Mouse (Mus musculus) MEL (cell line): ENCODE data around the gene Rtp1. TPM values are rescaled to one million over a fixed set of nuclear protein-coding genes. Genes with fewer than 3 reads are reported as not detected.

ENCODE experiments used
- DNase-seq: peaks from one replicate; pipeline ENCODE4 v3.0.0; 2011; ENCODE audit warnings: low read depth, low spot score
- H3K27ac ChIP-seq: 2 replicates; pipeline ENCODE4 v1.5.1; 2012; ENCODE audit warnings: low read depth, mild to moderate bottlenecking, control low read depth, low read length, moderate library complexity; ENCODE audit not compliant: control insufficient read depth
- H3K27me3 ChIP-seq, 2 experiments: fragments of 150-350 bp in 1 of 2; sonication (generic) in 1 of 2; 2 replicates each; pipeline ENCODE4 v1.6.1; 2012; ENCODE audit warnings: low read length in 2 of 2, mild to moderate bottlenecking in 2 of 2, improper control_type of control experiment in 1 of 2, moderate library complexity in 1 of 2; ENCODE audit not compliant: insufficient read depth in 2 of 2, control insufficient read depth in 1 of 2
- H3K36me3 ChIP-seq, 2 experiments: 2 replicates each; pipeline ENCODE4 v1.6.1; 2012 to 2014; ENCODE audit warnings: low read length in 2 of 2, improper control_type of control experiment in 1 of 2, inconsistent platforms in 1 of 2, mild to moderate bottlenecking in 1 of 2; ENCODE audit not compliant: insufficient read depth in 2 of 2, control insufficient read depth in 1 of 2
- H3K4me1 ChIP-seq, 2 experiments: fragments of 150-350 bp in 1 of 2; sonication (generic) in 1 of 2; 2 replicates each; pipeline ENCODE4 v1.6.1; 2012; ENCODE audit warnings: low read length in 2 of 2, improper control_type of control experiment in 1 of 2, mild to moderate bottlenecking in 1 of 2; ENCODE audit not compliant: insufficient read depth in 2 of 2, control insufficient read depth in 1 of 2
- H3K4me3 ChIP-seq, 2 experiments: fragments of 150-350 bp in 1 of 2; sonication (generic) in 1 of 2; 2 replicates each; pipeline ENCODE4 v1.5.1; 2012; ENCODE audit warnings: low read depth in 2 of 2, low read length in 2 of 2, mild to moderate bottlenecking in 2 of 2, moderate library complexity in 2 of 2, control low read depth in 1 of 2, improper control_type of control experiment in 1 of 2; ENCODE audit not compliant: control insufficient read depth in 1 of 2, insufficient read depth in 1 of 2
- H3K79me2 ChIP-seq: 2 replicates; pipeline ENCODE4 v1.6.1; 2012; ENCODE audit warnings: mild to moderate bottlenecking, low read length, moderate library complexity; ENCODE audit not compliant: control insufficient read depth, poor library complexity, insufficient read depth
- H3K9ac ChIP-seq: 2 replicates; pipeline ENCODE4 v1.6.1; 2012; ENCODE audit warnings: low read depth, mild to moderate bottlenecking, control low read depth, low read length, moderate library complexity; ENCODE audit not compliant: control insufficient read depth, poor library complexity, severe bottlenecking
- H3K9me3 ChIP-seq: fragments of 150-350 bp; sonication (generic); replicated peaks from 2 replicates; pipeline ENCODE4 v1.6.1; 2012; ENCODE audit warnings: mild to moderate bottlenecking, low read length, improper control_type of control experiment, moderate library complexity; ENCODE audit not compliant: insufficient read depth
- BHLHE40 ChIP-seq: IDR thresholded peaks from 2 replicates; pipeline ENCODE4 v1.6.1; 2012; ENCODE audit warnings: low read depth, mild to moderate bottlenecking, inconsistent platforms, low read length, improper control_type of control experiment, borderline replicate concordance
- CTCF ChIP-seq, 3 experiments: IDR thresholded peaks in 2 of 3; conservative IDR thresholded peaks in 1 of 3; 2 replicates each; pipeline ENCODE4 v1.5.1; 2011 to 2012; ENCODE audit warnings: low read length in 3 of 3, low read depth in 2 of 3, mild to moderate bottlenecking in 2 of 3, improper control_type of control experiment in 1 of 3, inconsistent platforms in 1 of 3, mixed read lengths in 1 of 3, moderate library complexity in 1 of 3; ENCODE audit not compliant: control insufficient read depth in 1 of 3, insufficient read depth in 1 of 3, poor library complexity in 1 of 3, severe bottlenecking in 1 of 3
- E2F4 ChIP-seq: IDR thresholded peaks from 2 replicates; pipeline ENCODE4 v1.6.1; 2011; ENCODE audit warnings: low read depth, low read length, improper control_type of control experiment, borderline replicate concordance
- ELF1 ChIP-seq: IDR thresholded peaks from 2 replicates; pipeline ENCODE4 v1.6.1; 2014; ENCODE audit warnings: low read depth, mild to moderate bottlenecking, inconsistent platforms, low read length, improper control_type of control experiment, moderate library complexity
- EP300 ChIP-seq, 2 experiments: IDR thresholded peaks; 2 replicates each; pipeline ENCODE4 v1.6.1; 2011; ENCODE audit warnings: improper control_type of control experiment in 2 of 2, low read length in 2 of 2, low read depth in 1 of 2, mild to moderate bottlenecking in 1 of 2
- GABPA ChIP-seq: IDR thresholded peaks from 2 replicates; pipeline ENCODE4 v1.6.1; 2012; ENCODE audit warnings: low read depth, mild to moderate bottlenecking, inconsistent platforms, low read length, improper control_type of control experiment, moderate library complexity
- JUND ChIP-seq: IDR thresholded peaks from 2 replicates; pipeline ENCODE4 v1.6.1; 2011; ENCODE audit warnings: low read depth, mild to moderate bottlenecking, improper control_type of control experiment, low read length
- KAT2A ChIP-seq: conservative IDR thresholded peaks from 2 replicates; pipeline ENCODE4 v1.6.1; 2012; ENCODE audit warnings: low read depth, low read length, improper control_type of control experiment, inconsistent platforms
- MAFK ChIP-seq: IDR thresholded peaks from 2 replicates; pipeline ENCODE4 v1.6.1; 2011; ENCODE audit warnings: low read depth, mild to moderate bottlenecking, low read length, improper control_type of control experiment, borderline replicate concordance
- MAZ ChIP-seq: IDR thresholded peaks from 2 replicates; pipeline ENCODE4 v1.6.1; 2012; ENCODE audit warnings: low read depth, mild to moderate bottlenecking, inconsistent platforms, low read length, improper control_type of control experiment
- MYB ChIP-seq: IDR thresholded peaks from 2 replicates; pipeline ENCODE4 v1.6.1; 2011; ENCODE audit warnings: mild to moderate bottlenecking, low read depth, low read length, improper control_type of control experiment
- MYC ChIP-seq: IDR thresholded peaks from 2 replicates; pipeline ENCODE4 v1.6.1; 2011; ENCODE audit warnings: low read depth, mild to moderate bottlenecking, low read length, improper control_type of control experiment, moderate library complexity
- NELFE ChIP-seq: IDR thresholded peaks from 2 replicates; pipeline ENCODE4 v1.6.1; 2011; ENCODE audit warnings: low read depth, low read length, improper control_type of control experiment
- NRF1 ChIP-seq: IDR thresholded peaks from 2 replicates; pipeline ENCODE4 v1.6.1; 2014; ENCODE audit warnings: low read depth, mild to moderate bottlenecking, inconsistent platforms, low read length, improper control_type of control experiment, moderate library complexity; ENCODE audit not compliant: poor library complexity, insufficient read depth, severe bottlenecking
- POLR2A ChIP-seq, 2 experiments: IDR thresholded peaks; 2 replicates each; pipeline ENCODE4 v1.6.1; 2011 to 2012; ENCODE audit warnings: low read length in 2 of 2, mild to moderate bottlenecking in 2 of 2, control low read depth in 1 of 2, improper control_type of control experiment in 1 of 2, low read depth in 1 of 2, moderate library complexity in 1 of 2; ENCODE audit not compliant: control insufficient read depth in 1 of 2, insufficient read depth in 1 of 2, poor library complexity in 1 of 2
- POLR2AphosphoS2 ChIP-seq: IDR thresholded peaks from 2 replicates; pipeline ENCODE4 v1.6.1; 2011; ENCODE audit warnings: low read length, improper control_type of control experiment
- POLR2AphosphoS5 ChIP-seq: IDR thresholded peaks from 2 replicates; pipeline ENCODE4 v1.6.1; 2012; ENCODE audit warnings: low read depth, borderline replicate concordance, mild to moderate bottlenecking, inconsistent platforms, low read length, moderate library complexity, mixed read lengths
- RAD21 ChIP-seq: IDR thresholded peaks from 2 replicates; pipeline ENCODE4 v1.6.1; 2011; ENCODE audit warnings: mild to moderate bottlenecking, low read depth, low read length, improper control_type of control experiment
- RCOR1 ChIP-seq: IDR thresholded peaks from 2 replicates; pipeline ENCODE4 v1.6.1; 2012; ENCODE audit warnings: low read depth, mild to moderate bottlenecking, inconsistent platforms, low read length, improper control_type of control experiment
- SMC3 ChIP-seq: IDR thresholded peaks from 2 replicates; pipeline ENCODE4 v1.6.1; 2011; ENCODE audit warnings: low read depth, low read length, improper control_type of control experiment
- TAL1 ChIP-seq: IDR thresholded peaks from 2 replicates; pipeline ENCODE4 v1.6.1; 2012; ENCODE audit warnings: mild to moderate bottlenecking, inconsistent platforms, low read length, moderate library complexity, mixed read lengths
- TBP ChIP-seq: IDR thresholded peaks from 2 replicates; pipeline ENCODE4 v1.8.0; 2011; ENCODE audit warnings: low read depth, low read length, improper control_type of control experiment
- TCF12 ChIP-seq: IDR thresholded peaks from 2 replicates; pipeline ENCODE4 v1.6.1; 2014; ENCODE audit warnings: low read depth, mild to moderate bottlenecking, inconsistent platforms, low read length, improper control_type of control experiment, moderate library complexity
- UBTF ChIP-seq: IDR thresholded peaks from 2 replicates; pipeline ENCODE4 v1.6.1; 2012; ENCODE audit warnings: low read depth, mild to moderate bottlenecking, inconsistent platforms, low read length, improper control_type of control experiment, moderate library complexity, borderline replicate concordance; ENCODE audit not compliant: insufficient read depth
- USF1 ChIP-seq: IDR thresholded peaks from 2 replicates; pipeline ENCODE4 v1.6.1; 2014; ENCODE audit warnings: low read depth, mild to moderate bottlenecking, inconsistent platforms, low read length, improper control_type of control experiment, moderate library complexity
- USF2 ChIP-seq, 2 experiments: IDR thresholded peaks; 2 replicates each; pipeline ENCODE4 v1.6.1; 2011 to 2012; ENCODE audit warnings: improper control_type of control experiment in 2 of 2, low read length in 2 of 2, borderline replicate concordance in 1 of 2, inconsistent platforms in 1 of 2, low read depth in 1 of 2, mild to moderate bottlenecking in 1 of 2; ENCODE audit not compliant: insufficient read depth in 1 of 2
- ZC3H11A ChIP-seq: IDR thresholded peaks from 2 replicates; pipeline ENCODE4 v1.6.1; 2012; ENCODE audit warnings: low read depth, mild to moderate bottlenecking, inconsistent platforms, low read length, improper control_type of control experiment
- polyA plus RNA-seq, 2 experiments: library from polyadenylated mRNA; stranded (reverse) in 1 of 2; unstranded in 1 of 2; fragments of >175 nt in 1 of 2; fragments of >200 nt in 1 of 2; gene quantifications; 2 replicates each; pipeline versions ENCODE4 v1.2.1 to v1.2.4; 2012; ENCODE audit warnings: low replicate concordance in 2 of 2, low read depth in 1 of 2; ENCODE audit not compliant: insufficient read length in 2 of 2, insufficient read depth in 1 of 2, missing spikeins in 1 of 2
- total RNA-seq: library from RNA; depleted of rRNA; stranded (reverse); fragments of 300-350 nt; gene quantifications from 2 replicates; pipeline ENCODE4 v1.2.3, GENCODE M21; 2012

The Rtp1 gene
- total and polyA plus RNA-seq, 3 experiments, result not detected

DNA sequence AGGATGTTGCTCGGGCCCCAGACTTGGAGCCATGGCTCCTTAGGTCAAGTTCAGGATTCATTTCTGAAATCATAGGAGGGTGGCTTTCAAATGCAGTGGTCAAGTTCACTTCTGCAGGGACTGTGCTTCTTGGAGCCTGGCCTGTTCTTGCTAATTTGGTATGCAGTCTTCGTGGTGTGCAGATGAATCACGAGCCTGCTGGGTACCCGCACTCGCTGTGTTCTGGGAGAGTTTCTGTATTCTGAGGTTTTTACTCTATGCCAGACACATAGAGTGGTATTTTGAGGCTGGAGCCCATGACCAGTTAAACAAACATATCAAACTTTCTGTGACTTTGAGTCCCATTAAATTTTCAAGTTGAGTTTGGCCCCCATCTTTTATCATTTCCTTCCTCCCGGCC lies 25.4 kb downstream of the Rtp1 start (continued):
- TF ChIP-seq POLR2A (IDR thresholded peaks at IDR 0.05; ENCODE audit: control insufficient read depth in 1 of 2, insufficient read depth in 1 of 2, low read depth in 1 of 2, low read length in 2 of 2, poor library complexity in 1 of 2), result no peak
- no peak for TF ChIP-seq E2F4

DNA sequence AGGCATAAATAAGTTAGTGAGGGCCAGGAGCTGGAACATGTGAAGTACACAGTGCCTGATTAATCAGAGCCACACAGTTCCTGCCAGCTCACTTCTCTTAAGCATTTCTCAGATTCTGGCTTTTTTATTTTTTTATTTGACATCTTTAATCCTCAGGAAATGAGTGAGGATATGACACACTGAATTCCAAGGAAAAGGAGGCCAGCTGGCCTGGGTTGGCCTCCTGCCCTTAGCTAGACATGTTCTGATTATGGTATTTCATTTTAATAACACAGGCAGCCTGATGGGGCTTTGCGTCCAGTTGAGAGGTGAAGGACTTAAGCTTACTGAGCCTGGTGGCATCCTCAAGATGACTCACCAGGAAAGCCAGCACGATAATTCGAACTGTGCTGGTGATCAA lies 27.6 kb downstream of the Rtp1 start:
- Histone ChIP-seq H3K4me3 (no peak overlapping the region), H3K36me3 (no peaks in the 10 kb centered on the region), H3K27ac (no peak overlapping the region), H3K79me2 (no peaks in the 10 kb centered on the region), H3K9ac (no peak overlapping the region), H3K9me3 (no peaks in the 10 kb centered on the region), H3K27me3 (no peaks in the 10 kb centered on the region), H3K4me1 (no peaks in the 10 kb centered on the region)
- DNase-seq, result no peak
- TF ChIP-seq USF2 (IDR thresholded peaks at IDR 0.05; ENCODE audit: borderline replicate concordance in 1 of 2, insufficient read depth in 1 of 2, low read depth in 1 of 2, low read length in 2 of 2), result no peak
- no peak for TF ChIP-seq MAFK
- no peak for TF ChIP-seq TBP
- TF ChIP-seq MAZ, result no peak
- no peak for TF ChIP-seq POLR2AphosphoS2
- TF ChIP-seq SMC3, result no peak
- TF ChIP-seq EP300 (IDR thresholded peaks at IDR 0.05; ENCODE audit: low read depth in 1 of 2, low read length in 2 of 2), result no peak
- no peak for TF ChIP-seq ELF1
- no peak for TF ChIP-seq MYB
- no peak for TF ChIP-seq RAD21
- TF ChIP-seq GABPA, result no peak
- no peak for TF ChIP-seq KAT2A
- no peak for TF ChIP-seq ZC3H11A
- TF ChIP-seq NELFE, result no peak

DNA sequence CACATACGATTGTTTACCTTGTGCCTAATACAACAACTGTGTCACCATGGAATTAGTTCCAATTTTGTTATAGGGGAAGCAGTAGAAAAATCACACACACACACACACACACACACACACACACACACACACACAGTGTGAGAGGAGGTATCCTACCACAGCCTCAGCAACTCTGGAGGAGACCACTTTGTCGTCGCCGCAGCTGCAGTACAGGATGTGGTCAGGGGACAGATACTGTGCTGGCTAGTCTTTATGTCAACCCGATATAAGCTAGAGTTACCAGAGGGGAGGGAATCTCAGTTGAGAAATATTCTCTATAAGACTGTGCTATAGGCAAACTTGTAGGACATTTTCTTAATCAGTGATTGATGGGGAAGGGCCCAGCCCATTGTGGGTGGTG lies 28.4 kb downstream of the Rtp1 start:
- H3K4me3 ChIP-seq, result no peak overlapping the region
- no peaks in the 10 kb centered on the region for H3K4me1 ChIP-seq
- no peaks in the 10 kb centered on the region for H3K36me3 ChIP-seq
- DNase-seq, result no peak
- TF ChIP-seq TAL1, result no peak
- no peak for TF ChIP-seq RCOR1
- TF ChIP-seq JUND, result no peak
- TF ChIP-seq POLR2A (IDR thresholded peaks at IDR 0.05; ENCODE audit: control insufficient read depth in 1 of 2, insufficient read depth in 1 of 2, low read depth in 1 of 2, low read length in 2 of 2, poor library complexity in 1 of 2), result no peak
- no peak for TF ChIP-seq MYC
- TF ChIP-seq E2F4, result no peak
- no peak for TF ChIP-seq NRF1
- TF ChIP-seq POLR2AphosphoS5, result no peak
- TF ChIP-seq BHLHE40, result no peak
- TF ChIP-seq UBTF, result no peak
- TF ChIP-seq CTCF (IDR thresholded peaks at IDR 0.05 in 2 of 3, conservative IDR thresholded peaks at IDR 0.05 in 1 of 3; ENCODE audit: control insufficient read depth in 1 of 3, insufficient read depth in 1 of 3, low read depth in 2 of 3, low read length in 3 of 3, poor library complexity in 1 of 3, severe bottlenecking in 1 of 3), result no peak
- TF ChIP-seq USF1, result no peak
- no peak for TF ChIP-seq ELF1
- no peak for TF ChIP-seq MAFK
- TF ChIP-seq NELFE, result no peak
- TF ChIP-seq TCF12, result no peak
- H3K27me3 ChIP-seq, result no peaks in the 10 kb centered on the region
- H3K79me2 ChIP-seq, result no peaks in the 10 kb centered on the region
- H3K9ac ChIP-seq, result no peak overlapping the region
- H3K27ac ChIP-seq, result no peak overlapping the region
- H3K9me3 ChIP-seq, result no peaks in the 10 kb centered on the region
